Mouse (Mus musculus) bone marrow macrophage, adult 2 months (primary cell): Measurements from ENCODE around the gene Skap1. TPM values are rescaled to one million over a fixed set of nuclear protein-coding genes. Genes with fewer than 3 reads are reported as not detected.

Experiments
- H3K27ac ChIP-seq: 2 replicates; pipeline ENCODE4 v1.5.1; 2012; ENCODE audit warnings: low read depth, low read length; ENCODE audit not compliant: insufficient read depth
- H3K4me1 ChIP-seq: 2 replicates; pipeline ENCODE4 v1.6.1; 2012; ENCODE audit warnings: low read length; ENCODE audit not compliant: control insufficient read depth, insufficient read depth
- H3K4me3 ChIP-seq: 2 replicates; pipeline ENCODE4 v1.5.1; 2012; ENCODE audit warnings: mild to moderate bottlenecking, low read length, moderate library complexity; ENCODE audit not compliant: insufficient read depth
- CTCF ChIP-seq: IDR thresholded peaks from 2 replicates; pipeline ENCODE4 v1.5.1; 2012; ENCODE audit warnings: low read depth, mild to moderate bottlenecking, low read length, moderate library complexity
- POLR2A ChIP-seq: IDR thresholded peaks from 2 replicates; pipeline ENCODE4 v1.6.1; 2012; ENCODE audit warnings: mild to moderate bottlenecking, low read depth, low read length, borderline replicate concordance
- polyA plus RNA-seq: library from polyadenylated mRNA; stranded (reverse); fragments of >200 nt; gene quantifications from 2 replicates; pipeline ENCODE4 v1.2.4, GENCODE M21; 2012; ENCODE audit not compliant: missing spikeins, insufficient read depth, insufficient read length

Skap1 gene
- polyA plus RNA-seq, 1 experiment: not detected

GRCm38 (mm10) chr11:96505841-96506240, 41.4 kb downstream of the Skap1 start:
- Histone ChIP-seq H3K4me3 (no peak overlapping the region), H3K27ac (no peak overlapping the region), H3K4me1 (no peaks in the 10 kb centered on the region)
- TF ChIP-seq POLR2A: no peak

GRCm38 (mm10) chr11:96515164-96515563, 50.8 kb downstream of the Skap1 start:
- TF ChIP-seq POLR2A (no peak), CTCF (no peak)
- no peaks in the 10 kb centered on the region for H3K4me1 ChIP-seq
- no peak overlapping the region for H3K27ac ChIP-seq
- H3K4me3 ChIP-seq: no peak overlapping the region

- no peak for TF ChIP-seq POLR2A
- TF ChIP-seq CTCF: no peak
Observed at GRCm38 (mm10) chr11:96524541-96524940, 60.1 kb downstream of the Skap1 start.

GRCm38 (mm10) chr11:96526137-96526621, 61.8 kb downstream of the Skap1 start:
- Histone ChIP-seq H3K4me1 (no peaks in the 10 kb centered on the region), H3K4me3 (no peak overlapping the region), H3K27ac (no peak overlapping the region)
- TF ChIP-seq POLR2A: no peak
- TF ChIP-seq CTCF: no peak

More at GRCm38 (mm10) chr11:96524541-96524940, 60.1 kb downstream of the Skap1 start:
- Histone ChIP-seq H3K4me3 (no peak overlapping the region), H3K27ac (no peak overlapping the region), H3K4me1 (no peaks in the 10 kb centered on the region)

- Histone ChIP-seq H3K4me3 (no peak overlapping the region), H3K27ac (no peak overlapping the region), H3K4me1 (no peaks in the 10 kb centered on the region)
- no peak for TF ChIP-seq CTCF
- no peak for TF ChIP-seq POLR2A
Observed at GRCm38 (mm10) chr11:96531757-96532433, 67.5 kb downstream of the Skap1 start.

GRCm38 (mm10) chr11:96534531-96534930, 70.1 kb downstream of the Skap1 start:
- no peaks in the 10 kb centered on the region for H3K4me1 ChIP-seq
- no peak overlapping the region for H3K4me3 ChIP-seq
- H3K27ac ChIP-seq: no peak overlapping the region
- TF ChIP-seq POLR2A (no peak), CTCF (no peak)

- Histone ChIP-seq H3K4me3 (no peak overlapping the region), H3K4me1 (no peaks in the 10 kb centered on the region), H3K27ac (no peak overlapping the region)
- TF ChIP-seq POLR2A (no peak), CTCF (no peak)
Observed at GRCm38 (mm10) chr11:96536146-96536545, 71.8 kb downstream of the Skap1 start.

GRCm38 (mm10) chr11:96542003-96542402, 77.6 kb downstream of the Skap1 start:
- no peak overlapping the region for H3K4me3 ChIP-seq
- no peak overlapping the region for H3K27ac ChIP-seq
- TF ChIP-seq POLR2A (no peak), CTCF (no peak)
- H3K4me1 ChIP-seq: no peaks in the 10 kb centered on the region

- no peaks in the 10 kb centered on the region for H3K4me1 ChIP-seq
- H3K27ac ChIP-seq: no peak overlapping the region
- TF ChIP-seq POLR2A (no peak), CTCF (no peak)
- H3K4me3 ChIP-seq: no peak overlapping the region
Observed at GRCm38 (mm10) chr11:96542561-96542960, 78.2 kb downstream of the Skap1 start.

GRCm38 (mm10) chr11:96546428-96546827, 82.0 kb downstream of the Skap1 start:
- no peak overlapping the region for H3K27ac ChIP-seq
- no peak overlapping the region for H3K4me3 ChIP-seq
- no peak for TF ChIP-seq CTCF
- no peak for TF ChIP-seq POLR2A
- H3K4me1 ChIP-seq: no peaks in the 10 kb centered on the region
